Mouse (Mus musculus) stomach, postnatal 0 days (tissue): ENCODE results near the gene Ntn1.

ENCODE experiments used
- CTCF ChIP-seq: IDR thresholded peaks from 2 replicates; pipeline ENCODE4 v1.5.1; 2016; ENCODE audit warnings: antibody characterized with exemption, low read depth, mild to moderate bottlenecking, moderate library complexity
- EP300 ChIP-seq: optimal IDR thresholded peaks from 2 replicates; pipeline ENCODE3; 2016; ENCODE audit warnings: antibody characterized with exemption

DNA sequence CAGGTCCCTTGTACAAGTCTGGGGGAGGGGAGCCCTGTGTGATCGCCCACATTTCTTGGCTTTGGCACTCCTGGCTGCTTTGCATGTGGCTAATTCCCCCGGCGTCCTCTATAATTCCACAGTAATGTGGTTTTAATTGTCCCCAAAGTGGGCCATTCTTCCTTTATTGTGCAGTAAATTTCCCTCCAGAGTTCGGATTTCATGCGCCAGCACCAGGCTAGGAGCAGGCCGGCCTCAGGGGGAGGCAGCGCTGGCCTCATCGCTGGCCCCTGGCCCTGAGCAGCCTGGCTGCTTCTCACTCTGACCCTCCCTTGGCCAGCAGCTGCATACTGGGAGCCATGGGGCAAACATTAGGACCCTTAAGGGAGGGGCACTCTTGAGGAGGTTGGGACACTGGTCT lies 110.0 kb downstream of the Ntn1 start:
- TF ChIP-seq CTCF (no peak), EP300 (no peak)
